In genomic region chr17:28936622-28937345, GRCm38 (mm10) we compare ENCODE assay signal across 10 mouse cellular contexts. TPM values are rescaled to one million over a fixed set of nuclear protein-coding genes. Genes with fewer than 3 reads are reported as not detected.
DNase-seq lines count a peak whose midpoint lies in the region; ATAC-seq and TF ChIP-seq lines count a peak whose summit lies in the region.
"Had no signal": no experiment of that assay in that cellular context is flagged by ENCODE, and none has a peak within 500 bp of the region (broad histone marks: within the 10 kb centered on the region; RNA-seq: fewer than 3 reads in every experiment).

No protein-coding gene starts in this region.

- H3K27me3 ChIP-seq in heart, postnatal 0 days (ENCODE audit: control insufficient read depth, insufficient read depth, low read length) = no peaks in the 10 kb centered on the region
- H3K27me3 ChIP-seq in liver, adult 2 months (ENCODE audit: control insufficient read depth, insufficient read depth, low read length) = no peaks in the 10 kb centered on the region

- H3K4me2 ChIP-seq in heart, postnatal 0 days (ENCODE audit: low read depth, low read length) = no peak overlapping the region

- no peaks in the 10 kb centered on the region for H3K79me2 ChIP-seq in liver, adult 2 months (ENCODE audit: control insufficient read depth, insufficient read depth, low read length)

- H3K9me3 ChIP-seq in heart, postnatal 0 days (replicated peaks; ENCODE audit: control insufficient read depth, low read length) = no peaks in the 10 kb centered on the region

- no peak overlapping the region for H3K4me3 ChIP-seq in heart, postnatal 0 days (ENCODE audit: low read depth, low read length)
- H3K4me3 ChIP-seq in liver, adult 2 months (ENCODE audit: insufficient read depth, low read depth, low read length) = no peak overlapping the region

- ATAC-seq in heart, postnatal 0 days (ENCODE audit: insufficient read depth, low read depth) = no peak

- DNase-seq in heart, postnatal 0 days (ENCODE audit: low spot score) = no peak
- DNase-seq in heart, adult 11 months = no peak
- peak; percentile 85 to 86 for DNase-seq in B cell, adult 2 months
- peak; percentile 83 for DNase-seq in adrenal gland, postnatal 14 days
- DNase-seq in liver, adult 2 months (ENCODE audit: extremely low read depth, low read depth, low spot score) = peak; percentile 88
- peak; percentile 45 to 53 for DNase-seq in spleen, postnatal 36 days (ENCODE audit: low spot score in 2 of 2)
- no peak for DNase-seq in urinary bladder, adult 2 months (ENCODE audit: low spot score)
- DNase-seq in right cerebral cortex, postnatal 25 days = no peak

- H3K4me1 ChIP-seq in heart, postnatal 0 days (ENCODE audit: control insufficient read depth, insufficient read depth) = no peaks in the 10 kb centered on the region
- H3K4me1 ChIP-seq in liver, adult 2 months (ENCODE audit: control insufficient read depth, insufficient read depth, low read length) = no peaks in the 10 kb centered on the region; the same call in 1 of the 2 replicates

- TF ChIP-seq EP300 in heart, postnatal 0 days (IDR thresholded peaks at IDR 0.05; ENCODE audit: low read depth) = no peak

- TF ChIP-seq POLR2A in liver, adult 2 months (IDR thresholded peaks at IDR 0.05; ENCODE audit: extremely low read depth, insufficient read depth, low read length) = no peak

- no peak overlapping the region for H3K27ac ChIP-seq in heart, postnatal 0 days (ENCODE audit: low read depth)
- H3K27ac ChIP-seq in liver, adult 2 months (replicated peaks; ENCODE audit: insufficient read depth, low read depth, low read length) = peak overlapping the region; percentile 28; the same call in 1 of the 2 replicates

- H3K36me3 ChIP-seq in heart, postnatal 0 days (replicated peaks; ENCODE audit: control insufficient read depth, insufficient read depth, low read length) = no peaks in the 10 kb centered on the region
- H3K36me3 ChIP-seq in liver, adult 2 months (ENCODE audit: control insufficient read depth, insufficient read depth, low read length) = no peaks in the 10 kb centered on the region

- WGBS in heart, postnatal 0 days = 79% methylated on average over 10 of the region's 10 CpGs
- WGBS in liver, adult 2 months = 53% methylated on average over 10 of the region's 10 CpGs

- TF ChIP-seq CTCF in heart, postnatal 0 days (IDR thresholded peaks at IDR 0.05; ENCODE audit: low read depth) = peak; percentile 28
- peak; percentile 88 for TF ChIP-seq CTCF in liver, adult 2 months (IDR thresholded peaks at IDR 0.05; ENCODE audit: low read depth, low read length)

- H3K9ac ChIP-seq in heart, postnatal 0 days (replicated peaks; ENCODE audit: low read depth, low read length) = no peak overlapping the region
- H3K9ac ChIP-seq in liver, adult 2 months (ENCODE audit: low read depth, low read length) = no peak overlapping the region

RNA-seq across cellular contexts. Expression of gene Pxt1, which starts 6.9 kb away (rescaled TPM):
- total RNA-seq in heart, postnatal 0 days (2014; rRNA removed; ENCODE audit: low replicate concordance) = not detected in 2 replicates
- polyA plus RNA-seq in heart, postnatal 0 days (2015; fragmentation: Nextera tagmentation; extraction: Ambion mirVana) = not detected in 2 replicates
- total RNA-seq in adrenal gland, postnatal 14 days (2021) = 0.64 and 1.3 TPM in 2 replicates
- not detected in 2 replicates for total RNA-seq in liver, adult 2 months (2014; rRNA removed)
- polyA plus RNA-seq in liver, adult 2 months (2012; rRNA removed) = not detected in 2 replicates
- polyA plus RNA-seq in urinary bladder, adult 2 months (2012; rRNA removed) = not detected in 2 replicates
- total RNA-seq: adrenal gland, adult 18-20 months had no signal
- polyA plus RNA-seq: heart, embryonic 14.5 days had no signal

RNA-seq across cellular contexts. Expression of gene Kctd20, which starts 15.0 kb away (rescaled TPM):
- 32.3 and 41.5 TPM in 2 replicates for total RNA-seq in heart, postnatal 0 days (2014; rRNA removed; ENCODE audit: low replicate concordance)
- 33.3 and 35.3 TPM in 2 replicates for polyA plus RNA-seq in heart, postnatal 0 days (2015; fragmentation: Nextera tagmentation; extraction: Ambion mirVana)
- 71.6 and 79.3 TPM in 2 replicates for total RNA-seq in adrenal gland, postnatal 14 days (2021)
- 22.3 and 24.0 TPM in 2 replicates for total RNA-seq in liver, adult 2 months (2014; rRNA removed)
- 17.9 and 18.9 TPM in 2 replicates for polyA plus RNA-seq in liver, adult 2 months (2012; rRNA removed)
- 37.8 and 41.6 TPM in 2 replicates for polyA plus RNA-seq in urinary bladder, adult 2 months (2012; rRNA removed)

RNA-seq across cellular contexts. Expression of gene 4930539E08Rik, which starts 21.7 kb away (rescaled TPM):
- not detected in 2 replicates for total RNA-seq in heart, postnatal 0 days (2014; rRNA removed; ENCODE audit: low replicate concordance)
- 0.03 TPM in 2 replicates for polyA plus RNA-seq in heart, postnatal 0 days (2015; fragmentation: Nextera tagmentation; extraction: Ambion mirVana)
- total RNA-seq in adrenal gland, postnatal 14 days (2021) = not detected in 2 replicates
- 0.09 and 0.47 TPM in 2 replicates for total RNA-seq in liver, adult 2 months (2014; rRNA removed)
- 0.10 and 0.11 TPM in 2 replicates for polyA plus RNA-seq in liver, adult 2 months (2012; rRNA removed)
- 0.14 and 0.29 TPM in 2 replicates for polyA plus RNA-seq in urinary bladder, adult 2 months (2012; rRNA removed)
- total RNA-seq: adrenal gland, adult 18-20 months had no signal

Comparison
In these comparisons a context has a peak if more than half of its experiments do, and no peak if none do; other contexts are left out.
1. DNase-seq: peak in B cell, adult 2 months (2 of 2), adrenal gland, postnatal 14 days (single experiment), liver, adult 2 months (single experiment) and spleen, postnatal 36 days (2 of 2); none in heart, postnatal 0 days (single experiment), heart, adult 11 months (single experiment), urinary bladder, adult 2 months (single experiment) and right cerebral cortex, postnatal 25 days (single experiment).